Mouse (Mus musculus): ENCODE results near the gene Stkld1.
A peak's percentile ranks its signal among the peaks of the same experiment; 100 is the strongest.

Stkld1 gene

DNA sequence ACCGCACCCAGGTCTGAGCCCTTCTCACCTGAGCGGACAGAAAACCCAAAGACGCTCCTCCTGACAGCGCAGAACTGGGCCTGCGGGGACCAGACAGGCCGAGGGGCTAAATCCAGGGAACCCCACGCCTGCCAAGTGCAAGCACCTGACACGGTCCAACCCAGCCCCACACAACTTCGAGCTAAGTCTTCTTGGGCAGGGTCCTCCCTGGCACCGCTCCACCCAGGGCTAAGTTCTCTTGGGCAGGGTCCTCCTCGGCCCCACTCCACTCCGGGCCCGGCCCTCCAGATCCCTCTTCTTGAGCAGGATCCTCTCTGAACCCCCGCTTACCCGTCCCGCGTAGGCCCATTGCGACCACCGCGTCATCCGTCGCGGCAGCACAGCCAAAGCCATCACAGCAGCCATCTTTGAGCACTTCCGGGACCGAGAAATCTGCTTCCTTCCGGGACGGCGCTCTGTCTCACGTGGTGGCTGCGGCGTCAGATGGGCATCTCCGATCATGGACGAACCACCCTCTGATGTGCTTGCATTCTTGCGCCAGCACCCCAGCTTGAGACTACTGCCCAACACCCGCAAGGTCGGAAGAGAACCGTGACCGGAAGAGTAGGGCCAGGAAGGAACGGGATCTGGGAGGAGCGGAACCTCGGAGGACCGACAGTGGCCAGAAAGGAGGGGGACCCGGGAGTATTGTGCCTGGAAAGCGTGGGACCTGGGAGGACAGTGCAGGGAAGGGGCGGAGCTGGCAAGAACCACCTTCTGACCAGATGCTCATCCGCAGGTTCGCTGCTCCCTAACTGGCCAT, 17.7 kb upstream of the Stkld1 start, which contains the start of the genes Surf2 and Surf1:
Surf2 (plus strand) TSS at position 441 of the 802 bp plus-strand sequence.
Surf1 (minus strand) TSS at position 604 of the 802 bp plus-strand sequence.
- DNase-seq, result peak; percentile 69

DNA sequence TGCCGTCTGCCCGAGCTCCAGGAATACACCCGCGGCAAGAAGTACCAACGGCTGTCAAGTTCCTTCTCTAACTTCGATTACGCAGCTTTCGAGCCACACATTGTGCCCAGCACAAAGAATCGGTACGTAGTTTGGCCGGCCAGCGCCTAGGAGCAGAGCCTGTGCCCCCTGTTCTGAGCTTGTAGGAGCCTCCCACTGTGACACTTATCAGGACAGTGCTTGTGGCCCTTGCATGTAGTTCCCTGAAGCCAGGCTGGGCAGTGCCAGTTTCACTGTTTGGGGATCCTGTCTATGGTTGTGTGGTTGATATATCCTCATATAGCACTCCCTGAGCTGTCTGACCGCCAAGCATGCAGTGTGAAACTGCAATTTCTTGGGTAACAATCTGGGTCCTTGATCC, 17.1 kb upstream of the Stkld1 start:
- DNase-seq, result no peak

- no peak for DNase-seq
Measured at GRCm38 (mm10) chr2:26919684-26920083, 14.2 kb upstream of the Stkld1 start.

- no peak for DNase-seq
Measured at GRCm38 (mm10) chr2:26920190-26920855, 13.5 kb upstream of the Stkld1 start.

- DNase-seq, result no peak
Measured at GRCm38 (mm10) chr2:26921784-26922183, 12.1 kb upstream of the Stkld1 start.

GRCm38 (mm10) chr2:26927745-26928476, 5.9 kb upstream of the Stkld1 start:
- no peak for DNase-seq

- peak; percentile 83 for DNase-seq
Measured at GRCm38 (mm10) chr2:26930390-26930789, 3.5 kb upstream of the Stkld1 start.

DNA sequence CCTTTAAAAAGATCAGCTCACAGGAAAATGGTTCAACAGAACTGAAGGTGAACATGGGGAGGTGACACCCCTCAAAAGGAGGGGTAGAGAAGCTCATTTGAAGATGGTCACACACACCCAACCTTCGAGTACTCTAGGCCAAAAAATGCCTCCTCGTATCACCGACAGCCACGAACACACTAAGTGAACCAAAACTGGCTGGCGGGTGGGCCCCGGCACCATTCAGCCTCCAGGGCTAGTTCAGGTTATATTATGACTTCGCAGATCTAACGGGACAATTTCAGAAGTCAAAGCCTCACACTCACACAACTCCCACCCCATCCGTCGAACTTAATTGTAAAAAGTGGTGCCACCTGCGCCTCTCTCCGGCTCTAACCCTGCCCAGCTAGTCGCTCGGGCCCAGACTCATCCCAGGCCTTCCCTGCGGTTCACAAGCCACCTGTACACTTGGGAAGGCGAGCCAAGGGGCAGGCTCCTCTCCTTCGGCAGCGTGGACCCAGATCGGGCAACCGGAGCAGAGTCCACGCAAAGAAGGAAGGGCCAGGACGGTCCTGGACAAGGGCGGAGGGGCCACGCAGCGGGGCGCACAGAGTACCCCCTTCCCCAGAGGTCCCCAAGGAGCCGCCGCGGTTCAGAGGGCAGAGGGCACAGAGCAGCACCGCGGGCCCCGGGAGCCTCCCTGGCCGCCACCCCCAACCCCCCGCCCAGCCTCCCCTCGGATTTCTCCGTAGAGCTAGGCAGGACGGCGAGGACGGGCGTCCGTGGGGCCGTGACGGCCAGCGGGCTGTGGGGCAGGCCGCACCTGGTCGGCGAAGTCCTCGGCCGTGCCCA, 1.2 kb upstream of the Stkld1 start:
- DNase-seq, result peak; percentile 53

DNA sequence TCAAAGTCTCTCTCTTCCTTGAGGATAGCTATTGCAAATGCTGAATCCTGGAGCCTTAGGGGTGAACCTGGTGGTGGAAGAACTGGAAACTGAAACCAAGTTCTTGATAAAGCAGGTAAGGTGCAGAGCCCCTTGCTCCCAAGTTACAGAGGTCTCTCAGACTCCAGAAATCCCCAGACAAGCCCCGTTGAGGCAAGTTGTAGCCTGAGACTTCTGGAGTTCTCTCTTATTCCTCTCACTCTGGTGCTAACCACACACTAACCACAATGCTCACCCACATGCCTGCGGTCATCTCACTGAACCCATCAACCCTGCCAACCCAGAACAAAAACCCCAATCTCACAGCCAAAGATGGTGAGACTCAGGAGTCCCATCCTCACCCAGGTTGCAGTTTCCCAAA, 1.4 kb downstream of the Stkld1 start:
- DNase-seq, result peak; percentile 51

GRCm38 (mm10) chr2:26936425-26936824, 2.6 kb downstream of the Stkld1 start:
- DNase-seq, result peak; percentile 58

- no peak for DNase-seq
Measured at GRCm38 (mm10) chr2:26941539-26941938, 7.7 kb downstream of the Stkld1 start.

DNA sequence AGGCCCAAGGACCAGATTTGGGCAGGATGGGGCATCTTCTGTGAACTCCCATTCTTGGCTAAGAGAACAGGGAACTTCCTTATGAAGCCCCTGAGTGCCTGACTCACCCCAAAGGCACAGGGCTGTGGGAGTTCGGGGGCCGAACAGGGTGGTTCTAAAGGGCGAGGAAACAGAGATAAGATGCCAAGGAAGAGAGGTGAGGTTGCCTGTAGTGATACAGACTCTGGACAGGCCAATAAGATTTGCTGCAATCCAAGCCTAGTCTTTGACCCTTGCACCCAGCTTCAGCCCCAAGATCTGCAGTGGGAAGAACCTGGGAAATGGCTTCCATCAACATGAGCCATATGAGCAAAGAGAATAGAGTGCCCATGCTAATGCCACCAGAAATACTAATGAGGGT, 9.4 kb downstream of the Stkld1 start:
- DNase-seq, result no peak

DNA sequence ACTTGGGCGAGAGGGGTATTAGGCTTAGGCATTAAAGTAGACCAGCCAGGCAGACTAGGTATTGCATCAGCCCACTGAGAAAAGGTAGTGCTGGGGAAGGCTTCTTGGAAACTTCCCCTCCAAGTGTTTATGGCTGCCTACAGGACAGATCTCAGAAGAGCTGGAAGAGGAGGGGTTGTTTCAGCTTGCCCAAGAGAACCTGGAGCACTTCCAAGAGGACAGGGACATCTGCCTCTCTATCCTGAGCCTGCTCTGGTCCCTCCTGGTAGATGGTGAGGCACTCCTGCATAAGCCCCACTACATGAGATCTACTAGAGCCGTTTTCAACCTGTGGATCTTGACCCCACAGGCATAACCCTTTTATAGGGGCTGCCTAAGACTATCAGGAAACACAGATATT, 16.6 kb downstream of the Stkld1 start:
- no peak for DNase-seq

DNA sequence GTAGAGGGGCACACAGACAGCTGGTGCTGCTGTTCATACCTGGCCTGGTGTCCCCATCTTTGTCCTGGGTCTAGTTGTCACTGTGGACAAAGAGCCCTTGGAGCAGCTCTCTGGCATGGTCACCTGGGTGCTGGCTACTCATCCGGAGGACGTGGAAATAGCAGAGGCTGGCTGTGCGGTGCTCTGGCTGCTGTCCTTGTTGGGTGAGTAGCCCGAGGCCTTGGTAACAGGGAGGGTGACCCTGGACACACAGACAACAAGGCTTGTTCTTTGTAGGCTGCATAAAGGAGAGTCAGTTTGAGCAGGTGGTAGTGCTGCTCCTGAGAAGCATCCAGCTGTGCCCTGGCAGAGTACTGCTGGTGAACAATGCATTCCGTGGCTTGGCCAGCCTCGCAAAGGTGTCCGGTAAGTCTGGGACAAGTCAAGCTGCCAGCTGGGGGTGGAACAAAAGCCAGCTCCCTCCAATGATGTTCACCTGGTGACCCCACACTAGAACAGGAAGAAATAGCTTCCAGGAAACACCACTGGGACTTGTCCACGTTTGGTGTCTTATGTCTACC, 17.6 kb downstream of the Stkld1 start:
- DNase-seq, result no peak

DNA sequence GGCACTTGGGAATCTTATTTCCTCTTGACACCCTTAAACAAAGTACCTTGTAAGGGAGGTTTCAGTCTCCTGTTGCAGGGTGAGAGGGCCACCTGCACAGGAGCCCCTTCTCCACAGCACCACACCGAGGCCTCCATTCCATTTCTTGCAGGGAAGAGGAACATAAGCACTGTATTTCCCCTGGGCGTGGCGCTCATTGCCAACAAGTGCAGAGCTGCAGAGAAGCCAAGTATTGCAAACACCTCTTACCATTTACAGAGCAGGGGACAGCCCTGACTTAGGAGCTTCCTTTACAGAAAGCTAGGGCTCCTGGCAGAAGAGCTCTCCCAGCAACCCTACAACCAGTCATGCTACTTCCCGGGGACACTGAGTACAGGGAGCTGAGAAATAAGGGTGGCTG, 18.3 kb downstream of the Stkld1 start:
- no peak for DNase-seq

DNA sequence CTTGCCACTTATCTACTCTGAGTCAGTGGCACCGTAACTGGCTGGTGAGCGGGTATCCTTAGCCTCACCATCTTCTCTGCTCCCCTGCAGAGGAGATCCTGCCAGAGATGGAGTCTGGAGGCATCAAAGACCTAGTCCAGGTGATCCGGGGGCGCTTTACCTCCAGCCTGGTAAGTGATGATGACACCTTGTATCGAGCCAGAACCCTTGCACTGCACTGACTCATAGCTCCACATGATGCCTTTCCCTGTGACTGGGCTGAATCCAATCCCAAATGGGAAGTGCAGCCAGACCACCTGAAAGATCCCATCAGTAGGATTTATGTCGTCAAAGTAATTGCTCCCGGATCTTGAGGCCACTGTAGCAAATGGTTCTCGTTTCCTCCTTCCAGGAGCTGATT, 19.0 kb downstream of the Stkld1 start:
- no peak for DNase-seq

GRCm38 (mm10) chr2:26954735-26955395, 21.0 kb downstream of the Stkld1 start:
- peak; percentile 42 for DNase-seq

DNA sequence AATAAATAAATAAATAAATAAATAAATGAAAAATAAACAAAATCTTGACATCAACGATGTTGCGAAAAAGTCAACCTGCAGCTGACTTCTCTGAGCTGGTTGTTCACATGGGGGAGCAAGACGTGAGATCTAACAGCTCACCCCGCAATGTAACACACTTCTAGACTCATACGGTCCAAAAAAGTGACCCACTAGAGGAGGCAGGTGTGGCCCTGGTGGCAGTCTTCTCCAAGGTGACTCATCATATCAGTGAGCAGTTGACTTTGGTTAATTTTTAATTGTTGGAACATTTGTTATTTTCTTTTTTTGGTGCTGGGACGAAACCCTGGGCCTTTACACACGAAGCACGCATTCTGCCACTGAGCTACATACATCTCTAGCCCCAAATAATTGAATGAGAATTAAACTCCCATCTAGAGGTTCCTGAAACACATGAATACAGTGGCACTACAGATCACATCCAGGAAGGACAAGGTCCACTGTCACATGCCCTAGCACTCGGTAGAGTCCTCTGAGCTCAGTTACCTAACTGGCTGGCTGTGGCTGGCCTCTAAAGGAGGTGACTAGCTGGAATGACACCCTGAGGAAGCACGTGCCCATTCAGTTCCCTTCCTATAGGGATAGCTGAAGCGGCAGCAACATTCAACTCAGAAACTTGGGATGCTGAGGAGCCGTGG, 23.1 kb downstream of the Stkld1 start:
- DNase-seq, result no peak

- DNase-seq, result no peak
Measured at GRCm38 (mm10) chr2:26957488-26957859, 23.6 kb downstream of the Stkld1 start.

DNA sequence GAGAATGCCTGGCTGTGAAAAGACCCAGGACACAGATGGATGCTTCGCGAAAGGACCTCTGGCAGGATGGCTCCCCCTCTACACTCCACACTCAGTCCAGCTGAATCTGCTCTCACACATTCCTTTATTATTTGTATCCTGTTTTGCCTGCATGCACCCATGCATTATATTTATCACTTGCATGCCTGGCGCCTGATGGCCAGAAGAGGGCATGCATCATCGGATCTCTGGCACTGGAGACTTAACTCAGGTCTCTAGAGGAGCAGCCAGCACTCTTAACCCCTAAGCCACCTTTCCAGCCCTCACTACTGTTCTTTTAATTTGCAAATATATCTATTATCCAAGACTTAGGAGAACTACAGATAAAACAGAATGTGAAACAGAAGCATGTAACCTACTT, 26.9 kb downstream of the Stkld1 start:
- DNase-seq, result no peak
